Mouse (Mus musculus) liver, embryonic 16.5 days (tissue): ENCODE results near the gene Gm20431. TPM values are rescaled to one million over a fixed set of nuclear protein-coding genes. Genes with fewer than 3 reads are reported as not detected.

Experiments used
- ATAC-seq: fragments of 200-750 bp; cut with Nextera tagmentation; 2 replicates; pipeline ENCODE4 v1.8.0; 2017; ENCODE audit warnings: low read depth, mild to moderate bottlenecking, moderate number of reproducible peaks, moderate library complexity
- H3K27ac ChIP-seq: fragments of 300-500 bp; sonication (generic); 2 replicates; pipeline ENCODE4 v1.5.1; 2014; ENCODE audit warnings: mild to moderate bottlenecking, low read length
- H3K27me3 ChIP-seq: fragments of 300-500 bp; sonication (generic); 2 replicates; pipeline ENCODE4 v1.6.1; 2014; ENCODE audit warnings: low read depth, low read length, mixed read lengths; ENCODE audit not compliant: control insufficient read depth, insufficient read depth
- H3K36me3 ChIP-seq: fragments of 300-500 bp; sonication (generic); 2 replicates; pipeline ENCODE4 v1.6.1; 2014; ENCODE audit warnings: mild to moderate bottlenecking; ENCODE audit not compliant: control insufficient read depth, insufficient read depth
- H3K4me1 ChIP-seq: fragments of 300-500 bp; sonication (generic); 2 replicates; pipeline ENCODE4 v1.6.1; 2014; ENCODE audit warnings: low read depth, low read length, mixed read lengths; ENCODE audit not compliant: control insufficient read depth
- H3K4me2 ChIP-seq: fragments of 300-500 bp; sonication (generic); 2 replicates; pipeline ENCODE4 v1.6.1; 2014; ENCODE audit warnings: low read depth, low read length, mixed read lengths
- H3K4me3 ChIP-seq: fragments of 300-500 bp; sonication (generic); 2 replicates; pipeline ENCODE4 v1.5.1; 2014; ENCODE audit warnings: low read depth, mild to moderate bottlenecking, low read length
- H3K9ac ChIP-seq: fragments of 300-500 bp; sonication (generic); 2 replicates; pipeline ENCODE4 v1.6.1; 2014; ENCODE audit warnings: low read depth, low read length
- H3K9me3 ChIP-seq: fragments of 300-500 bp; sonication (generic); replicated peaks from 2 replicates; pipeline ENCODE4 v1.6.1; 2016; ENCODE audit warnings: low read length; ENCODE audit not compliant: control insufficient read depth
- WGBS: fragments of 180-500 bp; shearing (Covaris S2); extraction: QIAGEN DNeasy Blood & Tissue Kit; methylation state at CpG from one replicate; pipeline ENCODE4 v1.1.7; 2014; ENCODE audit not compliant: insufficient replicate concordance; 5-methylcytosine and 5-hydroxymethylcytosine counted together
- polyA plus RNA-seq: library from polyadenylated mRNA; unstranded; fragments of >200 nt; fragmentation: Nextera tagmentation; extraction: Ambion mirVana; gene quantifications from 2 replicates; pipeline ENCODE4 v1.2.1, GENCODE M21; 2015

Gm20431 gene
- polyA plus RNA-seq, 1 experiment from 2014 or later, result not detected

GRCm38 (mm10) chr2:167632731-167633536, 28.4 kb downstream of the Gm20431 start:
- 59% methylated on average over 12 of the region's 12 CpGs for WGBS
- H3K4me2 ChIP-seq, result peak overlapping the region; percentile 71
- peaks cover 64% of the 10 kb centered on the region for H3K4me1 ChIP-seq
- H3K27me3 ChIP-seq, result no peaks in the 10 kb centered on the region
- peak overlapping the region; percentile 96 for H3K9ac ChIP-seq
- no peaks in the 10 kb centered on the region for H3K36me3 ChIP-seq
- H3K9me3 ChIP-seq, result no peaks in the 10 kb centered on the region
- H3K4me3 ChIP-seq, result peak overlapping the region; percentile 83
- H3K27ac ChIP-seq, result peak overlapping the region; percentile 99
- ATAC-seq, result no peak

- WGBS, result under 1% methylated on average over 86 of the region's 87 CpGs
- peak within 1 kb of the TSS; percentile 96 for H3K9ac ChIP-seq
- H3K27me3 ChIP-seq, result no peaks in the 10 kb centered on the region
- peak within 1 kb of the TSS; percentile 71 for H3K4me2 ChIP-seq
- peak within 1 kb of the TSS; percentile 83 for H3K4me3 ChIP-seq
- ATAC-seq, result peak; percentile 73
- H3K9me3 ChIP-seq, result no peaks in the 10 kb centered on the region
- peaks cover 75% of the 10 kb centered on the region for H3K4me1 ChIP-seq
- H3K27ac ChIP-seq, result peak within 1 kb of the TSS; percentile 99
- peaks cover 3% of the 10 kb centered on the region; the same call in 1 of the 2 replicates for H3K36me3 ChIP-seq
Observed at GRCm38 (mm10) chr2:167631591-167632448, 29.5 kb downstream of the Gm20431 start, which contains the start of gene Ube2v1. Gene Ube2v1 (minus strand): TSS chr2:167632095.

- WGBS, result 0% methylated on average over 31 of the region's 31 CpGs
- H3K4me1 ChIP-seq, result peaks cover 80% of the 10 kb centered on the region
Observed at GRCm38 (mm10) chr2:167631181-167631590, 30.1 kb downstream of the Gm20431 start.

GRCm38 (mm10) chr2:167630421-167630820, 30.9 kb downstream of the Gm20431 start:
- no peaks in the 10 kb centered on the region for H3K27me3 ChIP-seq
- H3K4me2 ChIP-seq, result peak overlapping the region; percentile 71
- no peak for ATAC-seq
- peak overlapping the region; percentile 83 for H3K4me3 ChIP-seq
- H3K27ac ChIP-seq, result peak overlapping the region; percentile 99
- no peaks in the 10 kb centered on the region for H3K9me3 ChIP-seq
- 38% methylated on average over 5 of the region's 5 CpGs for WGBS
- peaks cover 5% of the 10 kb centered on the region; the same call in 1 of the 2 replicates for H3K36me3 ChIP-seq
- peak overlapping the region; percentile 96 for H3K9ac ChIP-seq
- peaks cover 80% of the 10 kb centered on the region for H3K4me1 ChIP-seq

More at GRCm38 (mm10) chr2:167631181-167631590, 30.1 kb downstream of the Gm20431 start:
- Histone ChIP-seq H3K27me3 (no peaks in the 10 kb centered on the region), H3K4me3 (peak overlapping the region; percentile 83), H3K27ac (peak overlapping the region; percentile 99), H3K4me2 (peak overlapping the region; percentile 71), H3K36me3 (peaks cover 3% of the 10 kb centered on the region; the same call in 1 of the 2 replicates), H3K9ac (peak overlapping the region; percentile 96), H3K9me3 (no peaks in the 10 kb centered on the region)
- no peak for ATAC-seq

- Histone ChIP-seq H3K27me3 (no peaks in the 10 kb centered on the region), H3K9ac (peak overlapping the region; percentile 96), H3K9me3 (no peaks in the 10 kb centered on the region), H3K27ac (peak overlapping the region; percentile 99), H3K4me2 (peak overlapping the region; percentile 71), H3K4me3 (peak overlapping the region; percentile 83), H3K4me1 (peaks cover 81% of the 10 kb centered on the region), H3K36me3 (peaks cover 5% of the 10 kb centered on the region; the same call in 1 of the 2 replicates)
- ATAC-seq, result no peak
- 58% methylated on average over 11 of the region's 11 CpGs for WGBS
Observed at GRCm38 (mm10) chr2:167629665-167630209, 31.6 kb downstream of the Gm20431 start.

GRCm38 (mm10) chr2:167628872-167629271, 32.4 kb downstream of the Gm20431 start:
- peak overlapping the region; percentile 96 for H3K9ac ChIP-seq
- peak overlapping the region; percentile 71 for H3K4me2 ChIP-seq
- H3K9me3 ChIP-seq, result no peaks in the 10 kb centered on the region
- peak; percentile 87 for ATAC-seq
- H3K27me3 ChIP-seq, result no peaks in the 10 kb centered on the region
- peaks cover 76% of the 10 kb centered on the region for H3K4me1 ChIP-seq
- WGBS, result 9% methylated on average over 4 of the region's 4 CpGs
- H3K27ac ChIP-seq, result peak overlapping the region; percentile 99
- peaks cover 5% of the 10 kb centered on the region; the same call in 1 of the 2 replicates for H3K36me3 ChIP-seq
- H3K4me3 ChIP-seq, result peak overlapping the region; percentile 83

- Histone ChIP-seq H3K9me3 (no peaks in the 10 kb centered on the region), H3K27ac (peak overlapping the region; percentile 99), H3K36me3 (peaks cover 7% of the 10 kb centered on the region), H3K9ac (peak overlapping the region; percentile 62; the same call in 1 of the 2 replicates), H3K27me3 (no peaks in the 10 kb centered on the region), H3K4me2 (peak overlapping the region; percentile 71), H3K4me3 (peak overlapping the region; percentile 83), H3K4me1 (peaks cover 74% of the 10 kb centered on the region)
- 70% methylated on average over 7 of the region's 7 CpGs for WGBS
- no peak for ATAC-seq
Observed at GRCm38 (mm10) chr2:167627019-167627418, 34.3 kb downstream of the Gm20431 start.

GRCm38 (mm10) chr2:167625670-167626069, 35.6 kb downstream of the Gm20431 start:
- peak overlapping the region; percentile 33 for H3K9ac ChIP-seq
- H3K4me2 ChIP-seq, result no peak overlapping the region; the same call in 1 of the 2 replicates
- peaks cover 85% of the 10 kb centered on the region for H3K4me1 ChIP-seq

More at GRCm38 (mm10) chr2:167625670-167626069, 35.6 kb downstream of the Gm20431 start:
- 58% methylated on average over 2 of the region's 2 CpGs for WGBS
- no peak overlapping the region for H3K4me3 ChIP-seq
- H3K27me3 ChIP-seq, result no peaks in the 10 kb centered on the region
- peak overlapping the region; percentile 65 for H3K27ac ChIP-seq
- no peaks in the 10 kb centered on the region for H3K9me3 ChIP-seq
- no peak for ATAC-seq
- peaks cover 7% of the 10 kb centered on the region for H3K36me3 ChIP-seq
